Mouse (Mus musculus): Measurements from ENCODE around the gene Mtmr3. TPM values are rescaled to one million over a fixed set of nuclear protein-coding genes. Genes with fewer than 3 reads are reported as not detected.
A peak's percentile ranks its signal among the peaks of the same experiment; 100 is the strongest.

Mtmr3 gene
- total RNA-seq (2015) (31.2 and 32.4 TPM in 2 replicates), total RNA-seq (2017) (54.5 and 59.0 TPM in 2 replicates)

GRCm38 (mm10) chr11:4594608-4595500 lies at the start of gene Mtmr3:
Mtmr3 (minus strand) TSS chr11:4594863.
- peak; percentile 93 for ATAC-seq (replicated peaks; ENCODE audit: poor library complexity)

GRCm38 (mm10) chr11:4643722-4644121 lies 49.1 kb upstream of the Mtmr3 start:
- no peak for ATAC-seq (replicated peaks; ENCODE audit: poor library complexity)

DNA sequence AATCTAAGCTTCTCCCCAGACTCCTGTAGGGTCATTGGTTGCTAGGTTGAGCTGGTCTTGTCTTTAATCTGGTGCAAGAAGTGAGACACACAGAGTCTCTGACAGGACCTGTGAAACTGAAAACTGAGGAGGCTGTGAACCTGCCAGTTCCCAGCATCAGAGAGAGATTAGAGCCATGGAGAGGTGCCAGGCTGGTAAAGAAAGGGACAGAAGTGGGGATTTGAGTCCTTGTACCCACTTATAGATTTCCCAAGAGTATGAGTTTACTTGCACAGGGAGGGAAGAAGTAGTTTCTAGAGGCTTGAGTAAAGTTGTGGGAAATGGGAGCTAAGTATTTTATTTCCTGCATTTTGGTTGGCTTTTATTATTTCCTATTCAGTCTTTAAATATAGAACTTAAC lies 46.5 kb upstream of the Mtmr3 start:
- ATAC-seq (replicated peaks; ENCODE audit: poor library complexity), result no peak

GRCm38 (mm10) chr11:4638261-4638660 lies 43.6 kb upstream of the Mtmr3 start:
- ATAC-seq (replicated peaks; ENCODE audit: poor library complexity), result 0 out of 2 replicates have a peak, but pooled peaks have one; percentile 5

- ATAC-seq (replicated peaks; ENCODE audit: poor library complexity), result peak; percentile 97
These were observed 43.0 kb upstream of the Mtmr3 start, which contains the start of gene Ascc2 for GRCm38 (mm10) chr11:4637534-4638234. Ascc2 (plus strand) TSS chr11:4637747.

GRCm38 (mm10) chr11:4636782-4637342 lies 42.2 kb upstream of the Mtmr3 start:
- ATAC-seq (replicated peaks; ENCODE audit: poor library complexity), result peak; percentile 3; the same call in 1 of the 2 replicates

DNA sequence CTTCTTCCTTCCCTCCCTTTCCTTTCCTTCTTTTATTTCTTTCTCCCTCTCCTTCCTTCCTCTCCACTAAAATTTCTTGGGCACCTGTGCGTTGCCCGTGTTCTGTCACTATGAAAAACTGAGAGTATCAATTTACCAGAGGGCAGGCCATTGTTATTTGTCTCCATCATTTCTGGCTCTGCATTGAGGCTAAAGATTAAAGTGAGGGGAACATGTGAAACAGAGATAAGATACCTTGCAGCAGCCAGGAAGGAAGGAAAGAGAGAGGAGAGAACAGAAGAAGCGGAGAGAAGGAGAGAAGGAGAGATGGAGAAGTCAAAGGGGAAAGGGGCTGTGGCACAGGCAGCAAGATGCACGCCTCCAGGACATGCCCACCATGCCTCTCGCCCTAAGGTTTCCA lies 39.7 kb upstream of the Mtmr3 start:
- ATAC-seq (replicated peaks; ENCODE audit: poor library complexity), result no peak

DNA sequence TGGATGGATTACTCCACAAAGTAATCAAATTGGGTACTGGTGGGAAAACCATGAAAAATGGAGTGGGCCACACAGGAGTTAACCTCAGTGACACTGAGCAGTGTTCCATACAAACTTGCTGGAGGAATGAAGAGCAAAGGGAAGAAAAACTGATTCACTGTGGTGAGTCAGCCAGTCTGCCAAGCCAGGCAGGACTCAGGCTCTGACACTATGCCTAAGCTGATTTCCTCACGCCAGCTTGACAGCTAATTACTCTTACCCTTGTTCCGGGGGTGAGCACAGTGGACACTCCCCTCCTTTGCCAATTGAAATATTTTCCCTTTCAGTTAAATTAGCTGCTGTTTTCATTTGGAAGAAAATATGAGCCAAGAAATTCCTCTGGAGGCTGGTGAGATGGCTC lies 38.8 kb upstream of the Mtmr3 start:
- no peak for ATAC-seq (replicated peaks; ENCODE audit: poor library complexity)

DNA sequence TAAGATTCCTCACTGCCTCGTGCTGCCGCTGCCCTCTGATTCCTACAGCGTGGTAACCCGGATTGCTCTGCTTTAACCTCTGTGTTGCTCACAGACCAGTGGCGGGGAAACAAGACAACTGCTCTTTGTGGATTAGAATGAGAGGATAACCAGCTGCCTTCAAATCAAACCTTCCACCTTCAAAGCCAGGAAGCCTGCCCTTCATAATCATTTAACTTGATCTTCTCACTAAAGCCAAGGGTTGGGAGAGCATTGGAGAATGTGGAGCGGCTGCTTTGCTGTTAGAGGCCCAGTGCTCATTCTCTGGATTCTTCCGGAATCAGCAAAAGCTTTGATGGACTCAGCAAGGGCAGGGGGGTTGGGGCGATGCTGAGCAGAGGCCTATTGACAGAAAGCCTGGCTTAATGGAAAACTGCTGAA lies 35.2 kb upstream of the Mtmr3 start:
- ATAC-seq (replicated peaks; ENCODE audit: poor library complexity), result no peak

- no peak for ATAC-seq (replicated peaks; ENCODE audit: poor library complexity)
These were observed 33.0 kb upstream of the Mtmr3 start for GRCm38 (mm10) chr11:4627636-4628035.

- no peak for ATAC-seq (replicated peaks; ENCODE audit: poor library complexity)
These were observed 31.3 kb upstream of the Mtmr3 start for GRCm38 (mm10) chr11:4625931-4626330.

DNA sequence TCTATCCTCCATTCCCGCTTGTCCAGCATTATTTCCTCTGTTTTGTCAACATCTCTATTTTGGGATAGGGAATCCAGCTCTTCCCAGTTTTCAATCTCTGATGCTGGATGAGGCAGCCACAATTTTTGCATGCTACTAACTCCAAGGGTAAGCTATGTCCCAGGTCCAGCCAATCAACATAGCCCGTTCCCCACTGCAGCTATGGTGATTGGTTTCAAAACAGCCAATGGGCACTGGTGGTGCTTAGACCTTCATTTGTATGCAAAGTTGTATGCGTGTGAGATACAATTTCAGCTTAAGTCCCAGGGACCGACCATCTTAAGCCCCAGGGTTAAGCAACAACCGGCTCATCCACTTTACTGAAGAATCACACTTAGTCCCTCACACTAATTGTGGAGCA lies 28.3 kb upstream of the Mtmr3 start:
- no peak for ATAC-seq (replicated peaks; ENCODE audit: poor library complexity)

DNA sequence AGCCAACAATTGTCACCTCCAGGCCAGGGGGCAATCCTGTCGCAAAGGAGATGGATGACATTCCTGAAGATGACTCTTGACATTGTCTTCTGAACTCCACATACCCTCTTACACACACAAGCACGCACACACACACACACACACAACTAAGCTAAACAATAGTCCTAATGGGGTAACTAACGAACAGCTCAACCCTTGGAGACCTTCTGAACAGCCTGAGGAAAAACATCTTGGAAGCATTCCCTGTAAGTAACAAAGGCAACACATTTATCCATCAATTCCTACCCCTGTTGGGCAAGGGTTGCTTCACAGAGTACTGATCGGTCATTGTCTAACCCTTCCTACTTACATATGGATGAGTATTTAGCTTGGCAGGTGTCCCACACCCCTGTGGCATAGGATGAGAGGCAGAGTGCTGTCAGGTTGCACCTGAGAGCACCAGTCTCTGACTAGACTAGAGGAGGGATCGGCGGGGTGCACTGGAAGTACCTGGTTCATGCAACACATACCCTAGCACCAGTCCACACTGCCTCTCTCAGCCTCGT lies 27.9 kb upstream of the Mtmr3 start:
- ATAC-seq (replicated peaks; ENCODE audit: poor library complexity), result no peak

- no peak for ATAC-seq (replicated peaks; ENCODE audit: poor library complexity)
These were observed 27.2 kb upstream of the Mtmr3 start for GRCm38 (mm10) chr11:4621866-4622265.

DNA sequence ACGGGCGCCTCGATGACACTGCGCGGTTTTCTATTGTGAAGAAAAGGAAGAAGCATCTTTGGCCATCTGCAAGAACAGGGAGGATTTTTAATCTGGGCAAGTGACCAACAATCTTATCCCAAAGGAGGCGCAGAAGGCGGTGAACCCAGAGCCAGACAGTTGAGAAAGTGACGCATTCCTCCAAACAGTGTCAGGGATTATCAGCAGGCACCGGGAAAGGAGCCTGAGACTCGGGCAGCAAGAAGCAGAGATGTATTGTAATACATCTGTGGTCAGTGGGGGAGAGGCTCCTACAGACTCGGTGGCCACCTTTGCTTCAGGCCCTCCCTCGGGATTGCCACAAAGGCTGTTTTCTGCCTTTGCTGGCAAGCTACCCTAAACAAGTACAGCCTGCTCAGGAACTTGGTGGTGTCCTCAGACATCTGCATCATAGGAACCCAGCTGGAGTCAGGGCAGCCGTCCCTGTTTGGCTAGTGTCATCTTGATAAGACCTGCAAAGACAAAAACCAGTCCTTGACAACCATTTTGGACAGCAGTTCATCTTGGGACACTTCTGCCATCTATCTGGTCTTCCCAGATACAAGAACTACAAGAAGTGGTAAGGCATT lies 25.9 kb upstream of the Mtmr3 start:
- no peak for ATAC-seq (replicated peaks; ENCODE audit: poor library complexity)

GRCm38 (mm10) chr11:4620017-4620485 lies 25.4 kb upstream of the Mtmr3 start, which contains the start of gene Gm11032:
Gm11032 (plus strand) TSS chr11:4620067.
- ATAC-seq (replicated peaks; ENCODE audit: poor library complexity), result no peak

GRCm38 (mm10) chr11:4611904-4612303 lies 17.2 kb upstream of the Mtmr3 start:
- ATAC-seq (replicated peaks; ENCODE audit: poor library complexity), result no peak

- no peak for ATAC-seq (replicated peaks; ENCODE audit: poor library complexity)
These were observed 11.9 kb upstream of the Mtmr3 start for GRCm38 (mm10) chr11:4606541-4606940.

GRCm38 (mm10) chr11:4605414-4605813 lies 10.8 kb upstream of the Mtmr3 start:
- peak; percentile 94 for ATAC-seq (replicated peaks; ENCODE audit: poor library complexity)

- no peak for ATAC-seq (replicated peaks; ENCODE audit: poor library complexity)
These were observed 9.8 kb upstream of the Mtmr3 start for GRCm38 (mm10) chr11:4604441-4604840.
